Mouse (Mus musculus) kidney, adult 11 months (tissue): ENCODE results near the gene Klhl22.

ENCODE experiments used
- DNase-seq: peaks from one replicate; pipeline ENCODE4 v3.0.0; 2022

Gene Klhl22

DNA sequence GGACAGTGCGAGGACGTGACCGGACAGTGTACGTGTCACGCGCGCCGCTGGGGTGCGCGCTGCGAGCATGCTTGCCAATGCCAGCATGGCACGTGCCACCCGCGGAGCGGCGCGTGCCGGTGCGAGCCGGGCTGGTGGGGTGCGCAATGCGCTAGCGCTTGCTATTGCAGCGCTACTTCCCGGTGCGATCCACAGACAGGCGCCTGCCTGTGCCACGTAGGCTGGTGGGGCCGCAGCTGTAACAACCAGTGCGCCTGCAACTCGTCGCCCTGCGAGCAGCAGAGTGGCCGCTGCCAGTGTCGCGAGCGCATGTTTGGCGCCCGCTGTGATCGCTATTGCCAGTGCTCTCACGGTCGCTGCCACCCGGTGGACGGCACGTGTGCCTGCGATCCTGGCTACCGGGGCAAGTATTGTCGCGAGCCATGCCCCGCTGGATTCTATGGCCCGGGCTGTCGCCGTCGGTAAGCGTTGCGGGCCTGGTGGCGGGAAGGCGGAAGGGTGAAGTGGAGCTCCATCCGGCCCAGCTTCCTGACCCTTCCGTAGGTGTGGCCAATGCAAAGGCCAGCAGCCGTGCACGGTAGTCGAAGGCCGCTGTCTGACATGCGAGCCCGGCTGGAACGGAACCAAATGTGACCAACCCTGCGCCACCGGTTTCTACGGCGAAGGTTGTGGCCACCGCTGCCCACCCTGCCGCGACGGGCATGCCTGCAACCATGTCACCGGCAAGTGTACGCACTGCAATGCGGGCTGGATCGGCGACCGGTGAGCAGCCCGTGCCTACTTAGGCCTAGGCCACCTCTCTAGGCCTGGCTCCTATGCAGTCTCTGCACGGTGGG lies 43.6 kb downstream of the Klhl22 start:
- DNase-seq: no peak

DNA sequence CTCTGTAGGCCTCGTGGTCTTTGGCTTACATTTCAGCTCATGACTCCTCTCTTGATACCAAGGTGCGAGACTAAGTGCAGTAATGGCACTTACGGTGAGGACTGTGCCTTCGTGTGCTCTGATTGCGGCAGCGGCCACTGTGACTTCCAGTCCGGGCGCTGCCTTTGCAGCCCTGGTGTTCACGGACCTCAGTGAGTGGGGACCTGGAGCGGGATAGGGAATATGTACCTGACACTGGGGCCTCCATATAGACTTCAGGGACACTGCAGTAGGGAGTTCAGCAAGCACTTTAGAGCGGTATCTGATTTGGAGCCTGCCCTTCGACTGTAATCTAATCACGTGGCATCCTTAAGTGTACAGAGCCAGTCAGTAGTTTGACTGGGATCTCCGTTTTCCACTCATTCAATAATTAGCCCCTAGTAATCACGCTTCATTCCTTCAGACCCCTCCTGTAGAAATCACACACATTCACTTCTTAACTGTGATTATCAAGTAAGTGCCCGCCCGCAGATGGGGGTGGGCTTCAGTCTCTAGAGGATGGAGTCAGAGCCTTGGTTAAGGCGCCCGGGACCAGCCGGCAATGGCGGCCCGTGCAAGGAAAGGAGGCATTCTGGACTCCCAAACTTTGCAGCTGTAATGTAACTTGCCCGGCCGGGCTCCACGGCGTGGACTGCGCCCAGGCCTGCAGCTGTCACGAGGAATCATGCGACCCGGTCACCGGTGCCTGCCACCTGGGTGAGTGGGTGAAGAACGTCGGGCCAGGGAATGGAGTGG lies 44.4 kb downstream of the Klhl22 start:
- no peak for DNase-seq

DNA sequence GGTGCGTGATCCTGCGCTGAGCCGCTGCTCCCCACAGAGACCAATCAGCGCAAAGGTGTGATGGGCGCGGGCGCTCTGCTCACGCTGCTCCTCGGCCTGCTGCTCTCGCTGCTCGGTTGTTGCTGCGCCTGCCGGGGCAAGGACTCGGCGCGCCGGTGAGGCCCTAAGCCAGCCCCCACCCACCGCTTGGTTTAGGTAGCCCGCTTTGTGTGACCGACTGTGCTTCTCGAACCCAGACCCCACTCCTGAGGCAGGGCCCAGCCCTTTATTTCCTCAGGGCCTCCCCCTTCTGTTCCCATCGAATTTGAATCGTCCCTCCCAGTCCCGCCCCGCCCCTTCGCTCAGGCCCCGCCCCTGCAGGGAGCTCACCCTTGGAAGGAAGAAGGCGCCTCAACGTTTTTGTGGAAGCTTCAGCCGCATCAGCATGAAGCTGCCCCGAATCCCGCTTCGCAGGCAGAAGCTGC lies 45.1 kb downstream of the Klhl22 start:
- no peak for DNase-seq

DNA sequence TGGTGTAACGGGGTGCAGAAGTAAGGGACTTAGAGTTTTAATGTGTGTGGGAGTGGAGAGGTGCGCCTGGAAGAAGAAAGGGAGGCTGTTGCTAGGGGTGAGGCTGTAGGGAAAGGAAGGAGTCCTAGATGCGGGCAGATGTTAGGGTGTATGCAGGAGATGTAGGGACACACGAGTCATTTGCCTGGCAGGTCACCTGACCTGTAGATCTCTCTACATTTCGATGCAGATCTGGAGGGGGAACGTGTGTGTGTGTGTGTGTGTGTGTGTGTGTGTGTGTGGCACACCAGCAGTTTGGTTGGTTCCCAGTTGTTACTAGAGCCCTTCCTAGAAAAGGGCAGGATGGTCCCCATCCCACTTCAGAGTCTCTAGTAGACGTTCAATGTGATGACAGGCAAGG lies 45.6 kb downstream of the Klhl22 start:
- no peak for DNase-seq

DNA sequence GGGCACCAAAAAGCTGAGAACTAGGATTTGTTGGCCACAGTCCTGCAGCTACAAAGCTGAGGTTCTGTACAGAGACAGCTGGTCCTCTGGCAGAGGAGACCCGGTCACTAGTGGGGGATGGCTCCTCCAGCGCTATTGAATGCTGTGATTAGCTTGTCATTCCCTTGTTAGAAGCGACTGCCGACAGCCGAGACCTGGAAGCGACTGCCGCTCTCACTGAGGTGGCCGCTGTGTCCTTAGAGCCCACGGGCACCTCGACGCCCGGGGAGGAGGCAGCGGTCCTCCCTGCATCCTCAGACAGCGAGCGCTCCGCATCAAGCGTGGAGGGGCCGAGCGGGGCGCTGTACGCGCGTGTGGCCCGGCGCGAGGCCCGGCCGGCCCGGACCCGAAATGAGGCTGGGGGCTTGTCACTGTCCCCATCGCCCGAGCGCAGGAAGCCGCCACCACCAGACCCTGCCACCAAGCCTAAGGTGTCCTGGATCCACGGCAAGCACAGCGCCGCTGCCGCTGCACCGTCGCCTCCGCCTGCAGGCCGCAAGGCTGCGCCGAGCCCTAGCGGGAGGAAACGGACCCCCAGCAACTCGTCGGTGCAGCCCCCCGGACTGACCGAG lies 47.3 kb downstream of the Klhl22 start:
- no peak for DNase-seq

DNA sequence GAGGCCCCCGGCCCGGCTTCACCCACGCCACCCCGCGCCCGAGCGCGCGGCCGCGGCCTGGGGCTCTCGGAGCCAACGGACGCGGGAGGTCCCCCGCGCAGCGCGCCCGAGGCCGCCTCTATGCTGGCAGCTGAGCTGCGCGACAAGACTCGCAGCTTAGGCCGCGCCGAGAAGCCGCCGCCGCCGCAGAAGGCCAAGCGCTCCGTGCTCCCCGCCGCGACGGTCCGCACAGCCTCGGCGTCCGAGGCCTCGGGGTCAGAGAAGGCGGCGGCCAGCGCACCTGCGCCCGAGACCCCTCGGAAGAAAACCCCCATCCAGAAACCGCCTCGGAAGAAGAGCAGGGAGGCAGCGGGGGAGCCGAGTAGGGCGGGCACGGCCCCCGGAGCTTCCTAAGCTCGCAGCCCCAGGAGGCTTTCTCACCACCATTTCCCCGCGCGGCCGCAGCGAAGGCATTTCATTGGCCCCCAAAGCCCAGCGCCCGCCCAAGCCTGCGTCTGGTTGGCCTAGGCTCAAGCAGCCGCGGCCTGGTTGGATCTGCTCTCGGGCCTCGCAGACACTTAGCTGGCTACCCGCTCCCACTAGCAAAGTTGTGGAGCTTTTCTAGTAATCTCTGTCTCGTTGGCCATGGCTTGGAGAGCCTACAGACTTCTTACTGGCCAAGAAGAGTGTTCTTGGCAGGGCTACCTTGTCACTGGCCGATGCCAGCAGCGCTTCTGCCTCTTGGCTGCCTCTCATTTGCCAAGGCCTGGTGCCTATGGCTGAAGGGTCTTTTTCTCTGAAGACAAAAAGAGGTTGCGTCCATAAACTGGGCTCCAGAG lies 48.0 kb downstream of the Klhl22 start:
- DNase-seq: peak; percentile 74

DNA sequence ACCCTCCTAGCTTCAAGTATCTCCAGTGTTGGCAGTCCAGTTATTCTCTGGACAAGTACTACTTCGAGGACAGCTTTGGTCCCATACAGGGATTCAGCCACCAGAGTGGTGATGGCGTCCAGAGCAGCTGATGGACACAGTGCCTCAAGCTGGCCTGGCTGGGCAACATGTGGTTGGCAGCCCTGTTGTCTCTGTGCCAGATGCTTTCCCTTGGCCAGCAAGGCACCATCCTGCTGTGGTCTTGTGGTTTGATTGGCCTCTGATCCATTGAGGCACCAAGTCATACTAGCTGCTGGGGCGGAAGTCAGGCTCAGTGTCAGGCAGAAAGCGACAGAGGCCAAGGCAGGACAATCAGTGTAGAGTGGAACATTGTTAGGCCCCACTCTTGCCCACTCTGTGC lies 49.7 kb downstream of the Klhl22 start:
- DNase-seq: no peak

DNA sequence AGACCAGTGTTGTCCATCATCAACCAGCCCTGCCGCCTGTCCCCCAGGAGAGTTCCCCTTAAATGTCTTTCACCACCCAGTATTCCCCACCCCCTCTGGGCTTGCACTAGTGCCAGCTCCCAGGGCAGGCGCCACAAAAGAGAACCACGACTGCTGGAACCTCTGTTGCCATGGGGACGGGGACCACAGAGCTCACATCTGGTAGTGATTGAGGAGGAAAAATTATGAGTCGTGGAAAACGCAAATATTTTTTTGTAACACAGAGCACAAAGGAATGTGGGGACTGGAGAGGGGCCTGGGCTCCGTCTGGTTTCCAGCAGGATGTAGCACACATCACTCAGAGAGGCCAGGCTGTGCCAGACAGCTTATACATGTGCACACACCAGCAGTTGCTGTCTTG lies 50.3 kb downstream of the Klhl22 start:
- no peak for DNase-seq

DNA sequence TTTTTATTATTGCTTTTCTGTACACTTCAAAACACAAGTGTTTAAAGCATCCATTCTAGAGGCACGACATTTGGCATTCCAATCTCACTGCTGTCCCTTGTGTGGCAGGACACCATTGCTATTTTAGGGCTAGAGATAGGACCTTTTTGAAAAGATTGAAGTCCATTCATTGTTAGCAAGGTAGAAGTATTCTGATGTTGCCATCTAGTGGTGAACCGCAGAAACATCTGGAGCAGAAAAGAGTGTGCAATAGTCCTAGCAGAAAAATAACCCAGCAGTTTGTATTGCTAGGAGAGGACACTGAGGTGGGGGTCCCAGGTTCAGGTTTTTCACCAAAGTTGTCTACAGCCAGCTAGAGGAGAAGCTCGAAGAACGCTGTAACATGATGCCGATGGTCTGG lies 52.7 kb downstream of the Klhl22 start:
- DNase-seq: no peak

DNA sequence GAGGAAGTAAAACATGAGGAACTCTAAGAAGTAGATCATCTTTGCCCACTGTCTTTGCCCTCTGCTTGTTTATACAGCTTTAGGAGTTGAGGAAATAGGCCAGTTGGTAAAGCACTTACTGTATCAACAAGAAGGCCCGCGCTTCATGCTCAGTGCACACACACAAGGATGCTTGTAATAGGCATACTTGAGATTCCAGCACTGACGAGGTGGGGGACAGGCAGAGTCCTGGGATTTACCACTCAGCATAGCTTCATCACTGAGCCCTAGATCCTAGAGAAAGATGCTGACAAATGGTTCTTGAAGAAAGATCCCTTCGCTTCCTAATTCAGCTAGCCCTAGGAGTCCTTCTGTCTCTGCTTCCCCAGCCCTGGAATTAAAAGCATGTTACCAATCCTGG lies 53.8 kb downstream of the Klhl22 start:
- no peak for DNase-seq

DNA sequence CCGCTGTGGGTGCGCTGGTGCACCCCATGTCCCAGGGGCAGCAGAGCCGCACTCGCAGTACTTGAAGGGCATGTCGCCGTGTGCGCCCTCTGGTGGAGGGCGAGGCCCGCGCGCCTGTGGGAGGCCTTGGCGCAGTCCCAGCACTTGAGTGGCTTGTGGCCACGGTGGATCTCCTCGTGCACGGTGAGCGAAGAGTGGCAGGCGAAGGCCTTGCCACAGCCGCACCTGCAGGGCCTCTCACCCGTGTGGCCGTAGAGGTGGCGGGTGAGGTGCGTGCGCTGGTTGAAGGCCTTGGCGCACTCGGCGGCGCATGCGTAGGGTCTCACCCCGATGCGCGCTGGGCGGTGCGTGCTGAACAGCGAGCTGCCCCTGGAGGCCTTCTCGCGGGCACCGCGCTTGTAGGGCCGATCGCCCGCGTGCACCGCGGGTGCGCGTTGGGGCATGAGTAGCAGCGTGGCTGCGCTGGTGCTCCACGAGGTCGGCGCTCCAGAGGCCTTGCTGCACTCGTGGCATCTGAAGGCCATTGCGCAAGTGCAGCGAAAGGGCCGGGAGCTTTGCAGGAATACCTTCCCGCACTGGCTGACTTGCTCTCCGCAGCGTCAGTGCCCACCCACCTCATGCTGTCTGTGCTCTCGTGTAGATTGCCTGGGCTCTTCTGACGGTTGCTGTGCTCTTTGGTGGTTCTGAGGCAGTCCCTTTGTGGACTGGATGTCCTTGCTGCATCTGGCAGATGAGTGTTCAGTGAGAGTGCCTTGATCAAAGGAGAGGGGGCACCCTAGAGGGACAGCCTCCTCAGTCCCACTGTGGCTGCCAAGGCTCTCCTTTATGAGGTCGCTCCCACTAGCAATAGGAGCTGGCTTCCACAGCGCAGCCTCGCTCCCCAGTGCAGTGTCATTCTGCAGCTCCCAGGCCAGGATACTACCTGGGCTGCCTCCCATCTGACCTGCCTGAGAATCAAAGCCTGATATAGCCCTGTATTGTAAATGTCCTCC lies 56.3 kb downstream of the Klhl22 start:
- DNase-seq: peak; percentile 53

DNA sequence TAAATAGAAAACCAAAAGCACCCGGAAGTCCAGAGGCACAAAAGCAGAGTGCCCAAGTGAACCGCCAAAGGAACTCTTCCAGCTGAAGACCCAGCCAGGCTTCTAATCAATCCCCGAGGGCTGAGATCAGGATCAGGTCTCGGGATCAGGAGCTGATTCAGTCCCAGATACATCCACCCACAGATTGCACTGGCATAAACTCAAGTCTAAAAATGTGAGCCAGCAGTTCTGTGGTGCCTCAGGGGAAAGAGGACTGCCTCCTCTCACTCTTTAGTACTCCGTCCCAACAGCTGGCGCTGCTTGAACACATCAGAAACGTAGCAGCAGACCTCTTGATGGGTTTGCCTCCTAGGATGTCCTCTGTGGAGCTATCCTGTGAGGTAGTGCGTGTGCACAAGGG lies 57.1 kb downstream of the Klhl22 start:
- no peak for DNase-seq

DNA sequence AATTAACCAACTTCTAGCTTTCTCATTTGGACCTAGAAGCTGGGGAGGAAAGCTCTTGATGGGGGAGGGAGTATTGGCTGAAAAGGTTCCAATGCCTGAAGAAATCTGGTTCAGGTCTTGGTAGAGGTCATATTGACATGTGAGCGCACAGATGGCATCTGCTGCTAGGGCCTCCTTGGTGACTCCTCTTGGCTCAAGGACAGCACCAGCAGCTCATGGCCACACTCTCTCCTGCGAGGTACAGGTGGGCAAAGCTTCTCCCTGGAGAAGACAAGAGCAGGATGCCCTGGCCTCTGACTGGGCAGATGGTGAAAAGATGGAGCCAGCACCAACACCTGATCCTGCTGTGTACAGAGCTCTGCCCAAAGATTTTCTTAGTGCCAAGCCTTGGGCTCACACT lies 67.1 kb downstream of the Klhl22 start:
- no peak for DNase-seq

DNA sequence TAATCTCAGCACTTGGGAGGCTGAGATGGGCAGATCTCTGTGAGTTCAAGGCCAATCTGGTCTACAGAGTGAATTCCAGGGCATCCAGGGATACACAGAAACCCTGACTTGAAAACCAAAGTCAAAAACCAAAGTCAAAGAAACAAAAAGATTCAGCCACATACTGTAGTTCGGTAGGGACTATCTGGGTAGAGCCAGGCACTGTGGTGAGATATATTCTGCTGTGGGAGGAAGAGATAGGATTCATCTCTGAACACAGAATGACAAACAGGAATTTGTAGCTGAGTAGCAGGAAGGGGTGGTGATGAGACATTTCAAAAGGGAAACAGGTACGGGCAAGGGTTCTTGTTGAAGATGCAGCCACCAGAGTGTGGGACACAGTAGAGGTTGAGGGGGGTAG lies 68.8 kb downstream of the Klhl22 start:
- no peak for DNase-seq

DNA sequence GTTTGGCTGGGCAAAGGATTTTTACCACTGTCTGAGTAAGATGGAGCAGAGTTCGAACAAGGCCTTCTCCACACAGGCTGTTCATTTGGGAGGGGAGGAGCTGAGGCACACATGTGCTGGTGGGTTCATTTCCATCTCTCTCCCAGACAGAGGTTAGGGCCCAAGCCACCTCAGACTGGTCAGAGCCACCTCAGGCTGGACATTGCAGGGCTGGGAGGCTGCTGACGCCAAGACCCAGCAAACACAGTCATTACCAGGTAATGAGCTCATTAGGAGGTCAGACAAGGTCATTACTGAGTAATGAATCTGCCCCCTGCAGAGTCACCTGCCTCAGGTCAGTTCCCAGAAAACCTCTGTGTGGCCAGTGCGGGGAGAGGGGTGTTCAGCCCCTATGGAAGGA lies 69.4 kb downstream of the Klhl22 start:
- peak; percentile 81 for DNase-seq

DNA sequence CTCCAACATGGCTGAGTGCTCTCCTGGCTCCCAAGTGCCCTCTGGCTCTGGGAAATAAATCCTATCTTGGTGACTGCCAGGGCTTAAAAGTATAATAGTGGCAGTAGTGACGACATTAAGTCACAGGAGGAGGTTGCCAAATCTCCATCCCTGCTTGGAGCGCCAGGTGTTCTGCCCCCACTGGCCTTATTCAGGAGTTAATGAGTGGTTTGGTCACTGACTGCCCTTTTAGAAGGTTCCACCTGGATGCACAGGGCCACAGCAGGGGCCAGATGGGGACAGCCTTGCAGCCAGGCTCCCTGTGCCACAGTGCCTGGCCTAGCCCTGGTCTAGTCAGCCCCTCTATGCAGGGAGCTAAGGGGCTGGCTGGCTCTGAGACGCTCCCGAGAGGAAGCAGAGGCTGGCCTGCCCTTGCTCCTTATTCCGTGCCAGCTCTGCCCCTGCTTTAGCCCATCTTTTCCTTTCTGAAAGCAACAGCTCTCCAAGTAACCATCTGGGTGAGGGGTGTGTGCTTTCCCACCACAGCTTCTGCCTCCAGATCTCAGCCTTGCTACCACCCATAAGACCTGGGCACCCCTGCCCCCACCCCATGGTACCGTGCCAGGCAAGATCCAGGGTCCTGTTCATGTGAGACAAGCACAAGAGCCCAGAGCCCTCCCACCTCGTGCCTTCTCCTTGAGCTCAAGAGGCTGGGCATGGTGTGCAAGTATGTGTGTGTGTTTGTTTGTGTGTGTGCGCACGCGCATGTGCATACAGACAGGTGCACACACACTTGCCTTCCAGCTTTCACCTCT lies 71.2 kb downstream of the Klhl22 start:
- DNase-seq: peak; percentile 83

DNA sequence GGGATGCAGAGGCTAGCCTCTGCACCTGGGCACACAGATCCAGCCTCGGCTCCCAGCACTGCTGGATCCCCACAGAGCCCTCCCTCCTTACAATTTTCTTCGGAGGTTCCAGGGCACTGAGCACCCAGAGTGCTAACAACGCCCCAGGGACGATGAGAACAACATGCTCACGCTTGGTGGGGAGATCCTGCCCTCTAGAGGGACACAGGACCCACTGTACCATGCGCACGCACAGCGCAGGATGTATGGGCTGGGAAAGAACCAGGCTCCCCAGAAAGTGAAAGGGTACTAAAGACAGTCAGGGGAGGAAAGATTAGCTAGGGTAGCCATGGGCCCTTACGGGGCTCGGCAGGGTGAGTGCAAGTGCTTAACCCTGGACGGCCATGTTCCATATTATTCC lies 72.4 kb downstream of the Klhl22 start:
- DNase-seq: no peak

DNA sequence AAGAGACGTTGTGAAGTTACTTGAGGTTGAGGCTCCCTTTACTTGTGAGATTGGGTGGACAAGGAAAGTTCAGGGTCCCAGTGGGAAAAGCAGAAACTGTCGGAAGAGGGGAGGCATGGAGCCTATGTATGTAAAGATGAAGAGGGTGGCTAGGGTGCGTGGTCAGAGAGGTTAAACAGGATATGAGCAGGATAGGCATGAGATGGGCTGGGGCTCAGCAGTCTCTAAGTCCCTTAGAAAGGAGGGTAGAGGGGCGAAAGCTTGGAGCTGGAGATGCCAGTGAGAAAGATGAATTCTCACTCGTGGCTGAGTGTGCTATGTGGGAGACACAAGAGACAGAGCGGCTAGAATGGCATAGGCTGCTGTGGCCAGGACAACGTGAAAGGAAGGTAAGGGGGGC lies 73.4 kb downstream of the Klhl22 start, which contains the start of gene B830017H08Rik:
Gene B830017H08Rik, plus strand, starts transcription at position 301 of the 400 bp plus-strand sequence.
- no peak for DNase-seq

DNA sequence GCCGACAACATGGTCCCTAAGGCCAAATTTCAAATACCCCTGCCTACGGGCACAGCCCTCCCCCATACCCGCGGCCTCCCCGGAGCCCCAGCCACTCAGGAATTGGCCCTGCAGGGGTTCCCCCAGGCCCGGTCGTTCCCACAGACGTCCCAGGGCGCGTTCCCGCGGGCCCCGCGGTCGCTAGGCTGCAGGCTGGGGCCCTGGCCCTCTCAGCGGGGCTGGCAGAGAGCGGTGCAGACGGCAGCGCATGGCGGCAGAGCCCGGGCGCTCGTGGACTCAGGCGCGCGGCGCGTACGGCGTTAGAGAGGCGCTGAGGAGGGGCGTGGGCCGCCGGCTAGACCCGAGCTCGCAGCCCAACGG lies 73.9 kb downstream of the Klhl22 start:
- no peak for DNase-seq

DNA sequence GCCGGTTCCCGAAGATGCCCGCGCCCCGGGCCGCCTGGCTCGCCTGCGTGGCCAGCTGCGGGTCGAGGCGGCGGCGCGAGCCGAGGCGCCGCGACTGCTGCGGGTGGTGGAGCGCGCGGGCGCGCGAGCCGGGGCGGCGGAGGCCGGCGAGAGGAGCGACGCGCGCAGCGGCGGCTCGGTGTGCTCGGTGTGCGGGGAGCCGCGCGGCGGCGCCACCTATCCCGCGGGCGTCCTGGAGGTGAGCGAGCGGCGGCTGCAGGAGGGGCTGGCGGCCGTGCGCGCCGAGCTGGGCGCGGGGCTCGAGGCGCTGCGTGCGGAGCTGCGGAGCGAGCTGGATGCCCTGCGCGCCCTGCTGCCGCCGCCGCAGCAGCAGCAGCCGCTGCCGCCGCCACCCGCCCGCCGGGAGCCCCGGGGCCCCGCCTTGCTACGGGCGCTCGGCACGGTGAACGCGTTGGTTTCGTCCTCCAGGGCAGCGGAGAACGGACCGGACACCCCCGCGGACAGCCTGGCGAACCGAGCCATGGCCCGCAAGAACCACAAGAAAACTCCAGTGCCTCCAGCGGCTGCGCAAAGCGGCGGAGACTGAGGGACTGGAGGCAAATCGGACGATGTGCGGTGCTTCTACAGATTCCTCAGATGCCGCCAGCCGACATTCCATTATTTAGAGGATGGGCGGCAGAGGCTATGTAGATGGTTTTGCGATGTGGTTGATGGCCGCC lies 74.4 kb downstream of the Klhl22 start:
- no peak for DNase-seq
